Mouse (Mus musculus) kidney, embryonic 15.5 days (tissue): Measurements from ENCODE around the gene Ubl5. TPM values are rescaled to one million over a fixed set of nuclear protein-coding genes. Genes with fewer than 3 reads are reported as not detected.
"Not testable (repeated sequence)": the region's sequence is repeated elsewhere in the genome, so short reads cannot be mapped to it uniquely, and the experiment has no call there.

Experiments
- ATAC-seq: fragments of 200-750 bp; cut with Nextera tagmentation; replicated peaks from 2 replicates; pipeline ENCODE4 v1.8.0; 2017; ENCODE audit warnings: moderate TSS enrichment; ENCODE audit not compliant: low FRiP score
- H3K27ac ChIP-seq: fragments of 300-500 bp; sonication (generic); 2 replicates; pipeline ENCODE4 v1.5.1; 2015; ENCODE audit warnings: mild to moderate bottlenecking, inconsistent platforms
- H3K27me3 ChIP-seq: fragments of 300-500 bp; sonication (generic); 2 replicates; pipeline ENCODE4 v1.6.1; 2015; ENCODE audit warnings: inconsistent platforms
- H3K36me3 ChIP-seq: fragments of 300-500 bp; sonication (generic); 2 replicates; pipeline ENCODE4 v1.6.1; 2015; ENCODE audit warnings: inconsistent platforms
- H3K4me1 ChIP-seq: fragments of 300-500 bp; sonication (generic); 2 replicates; pipeline ENCODE4 v1.6.1; 2015; ENCODE audit warnings: inconsistent platforms
- H3K4me2 ChIP-seq: fragments of 300-500 bp; sonication (generic); 2 replicates; pipeline ENCODE4 v1.6.1; 2015; ENCODE audit warnings: moderate library complexity, mild to moderate bottlenecking, inconsistent platforms
- H3K4me3 ChIP-seq: fragments of 300-500 bp; sonication (generic); replicated peaks from 2 replicates; pipeline ENCODE4 v1.5.1; 2015; ENCODE audit warnings: mild to moderate bottlenecking, inconsistent platforms
- H3K9ac ChIP-seq: fragments of 300-500 bp; sonication (generic); 2 replicates; pipeline ENCODE4 v1.6.1; 2015; ENCODE audit warnings: mild to moderate bottlenecking, inconsistent platforms
- H3K9me3 ChIP-seq: fragments of 300-500 bp; sonication (generic); replicated peaks from 2 replicates; pipeline ENCODE4 v1.6.1; 2016; ENCODE audit warnings: inconsistent platforms
- WGBS: fragments of 180-500 bp; shearing (Covaris S2); methylation state at CpG from one replicate; pipeline ENCODE4 v1.1.7; 2015; ENCODE audit warnings: mixed read lengths; 5-methylcytosine and 5-hydroxymethylcytosine counted together
- polyA plus RNA-seq: library from polyadenylated mRNA; unstranded; fragments of >200 nt; fragmentation: Nextera tagmentation; extraction: Ambion mirVana; gene quantifications from 2 replicates; pipeline ENCODE4 v1.2.1, GENCODE M21; 2015

Ubl5 gene
- 385 and 422 TPM in 2 replicates for polyA plus RNA-seq

DNA sequence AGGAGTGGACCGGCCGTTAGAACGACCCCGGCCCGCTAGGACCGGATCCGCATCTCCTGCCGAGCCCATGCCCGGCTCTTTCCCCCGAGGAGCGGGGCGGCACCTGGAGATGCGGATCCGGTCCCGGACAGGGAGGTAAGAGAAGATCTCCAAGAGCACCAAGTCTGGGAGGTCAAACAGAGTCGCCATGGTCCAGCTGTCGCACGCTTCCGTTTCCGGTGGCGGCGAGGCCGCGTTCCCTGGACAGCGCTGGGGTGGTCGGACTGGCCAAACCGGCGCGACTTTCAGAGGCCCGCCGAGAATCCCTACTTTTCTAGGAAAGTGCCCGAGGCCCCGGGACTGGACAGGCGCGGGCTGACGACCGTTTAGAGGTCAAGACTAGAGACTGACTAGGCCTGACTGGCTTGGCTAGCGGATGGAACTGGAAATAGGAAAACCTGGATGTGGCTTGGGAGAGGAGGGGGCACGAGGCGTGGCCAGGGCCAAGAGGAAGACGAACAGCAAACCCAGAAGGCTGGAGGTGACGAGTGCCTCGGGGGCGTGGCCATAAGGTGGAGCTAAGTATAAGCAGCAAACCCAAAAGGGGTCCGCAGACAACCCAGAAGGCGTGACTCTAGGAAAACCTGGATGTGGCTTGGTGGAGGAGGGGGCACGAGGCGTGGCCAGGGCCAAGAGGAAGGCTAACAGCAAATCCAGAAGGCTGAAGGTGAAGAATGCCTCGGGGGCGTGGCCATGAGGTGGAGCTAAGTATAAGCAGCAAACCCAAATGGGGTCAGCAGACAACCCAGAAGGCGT lies at the start of gene Ubl5:
TSS of gene Ubl5 (plus strand) at position 778 of the 795 bp plus-strand sequence.
- peak within 1 kb of the TSS; percentile 69 for H3K4me3 ChIP-seq
- H3K27ac ChIP-seq = peak within 1 kb of the TSS; percentile 98
- no peaks in the 10 kb centered on the region for H3K9me3 ChIP-seq
- peaks cover 37% of the 10 kb centered on the region for H3K36me3 ChIP-seq
- peaks cover 30% of the 10 kb centered on the region for H3K4me1 ChIP-seq
- H3K4me2 ChIP-seq = peak within 1 kb of the TSS; percentile 96
- H3K9ac ChIP-seq = peak within 1 kb of the TSS; percentile 94
- no peaks in the 10 kb centered on the region for H3K27me3 ChIP-seq
- peak; percentile 94 for ATAC-seq
- under 1% methylated on average over 51 of the region's 51 CpGs for WGBS

- Histone ChIP-seq H3K27ac (no peak overlapping the region), H3K27me3 (no peaks in the 10 kb centered on the region), H3K9me3 (no peaks in the 10 kb centered on the region), H3K4me2 (no peak overlapping the region), H3K4me1 (no peaks in the 10 kb centered on the region; the same call in 1 of the 2 replicates), H3K4me3 (no peak overlapping the region), H3K36me3 (peaks cover 13% of the 10 kb centered on the region), H3K9ac (no peak overlapping the region)
- WGBS = 78% methylated on average over 6 of the region's 6 CpGs
- no peak for ATAC-seq
Measured at GRCm38 (mm10) chr9:20601270-20601669, 41.4 kb upstream of the Ubl5 start.

DNA sequence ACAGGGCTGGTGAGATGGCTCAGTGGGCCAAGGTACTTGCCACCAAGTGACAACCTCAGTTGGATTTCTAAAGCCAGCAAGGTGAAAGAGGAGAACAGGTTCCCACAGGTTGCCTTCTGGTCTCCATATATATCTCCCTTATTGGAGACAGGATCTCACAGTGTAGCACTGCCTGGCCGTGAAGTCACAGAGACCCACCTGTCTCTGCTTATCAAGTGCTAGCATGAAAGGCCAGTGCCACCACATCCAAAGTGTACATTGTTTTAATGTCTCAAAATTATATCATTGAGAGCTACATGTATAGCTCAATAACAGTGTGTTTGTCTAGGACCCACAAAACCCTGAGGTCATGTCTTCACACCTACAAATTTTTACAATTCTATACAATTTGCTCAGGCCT lies 36.4 kb upstream of the Ubl5 start:
- H3K9me3 ChIP-seq = no peaks in the 10 kb centered on the region
- H3K9ac ChIP-seq = no peak overlapping the region
- H3K4me3 ChIP-seq = no peak overlapping the region; the same call in 1 of the 2 replicates
- WGBS = 85% methylated on average over 1 of the region's 1 CpGs
- H3K4me2 ChIP-seq = peak overlapping the region; percentile 81
- H3K27me3 ChIP-seq = no peaks in the 10 kb centered on the region
- ATAC-seq = no peak
- peaks cover 17% of the 10 kb centered on the region for H3K36me3 ChIP-seq
- H3K4me1 ChIP-seq = peaks cover 7% of the 10 kb centered on the region; the same call in 1 of the 2 replicates
- H3K27ac ChIP-seq = no peak overlapping the region

GRCm38 (mm10) chr9:20607100-20607974 lies 35.3 kb upstream of the Ubl5 start:
- Histone ChIP-seq H3K36me3 (peaks cover 17% of the 10 kb centered on the region), H3K4me1 (peaks cover 7% of the 10 kb centered on the region; the same call in 1 of the 2 replicates), H3K4me3 (peak overlapping the region; percentile 83), H3K9me3 (no peaks in the 10 kb centered on the region), H3K27ac (peak overlapping the region; percentile 99), H3K4me2 (peak overlapping the region; percentile 81), H3K27me3 (no peaks in the 10 kb centered on the region), H3K9ac (peak overlapping the region; percentile 87)
- under 1% methylated on average over 57 of the region's 57 CpGs for WGBS
- peak; percentile 91 for ATAC-seq

DNA sequence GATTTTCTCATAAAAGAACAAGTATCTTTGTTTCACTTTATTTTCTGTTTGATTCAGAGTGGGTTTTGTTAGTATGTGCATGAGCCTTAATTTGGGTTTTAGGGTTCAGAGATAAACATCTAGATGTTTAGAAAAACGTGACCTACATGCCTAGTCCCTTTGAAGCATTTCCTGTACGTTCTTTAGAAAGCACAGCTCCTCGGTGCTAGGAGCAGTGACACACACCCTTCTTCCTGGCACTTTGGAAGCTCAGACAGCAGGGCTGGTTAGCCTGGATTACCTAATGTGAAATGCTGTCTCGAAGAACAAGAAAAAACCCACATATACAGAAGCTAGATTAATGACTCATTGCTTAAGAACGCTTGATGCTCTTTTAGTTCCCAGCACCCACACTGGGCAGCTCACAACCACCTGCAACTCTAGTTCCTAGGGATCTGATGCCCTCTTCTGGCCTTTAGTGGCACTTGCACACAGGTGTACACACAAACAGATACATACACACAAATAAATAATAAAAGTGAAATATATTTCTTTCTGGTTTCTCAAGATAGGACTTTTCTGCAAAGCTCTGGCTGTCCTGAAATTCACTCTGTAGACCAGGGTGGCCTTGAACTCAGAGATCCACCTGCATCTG lies 32.7 kb upstream of the Ubl5 start:
- H3K27ac ChIP-seq = no peak overlapping the region
- no peak overlapping the region for H3K4me3 ChIP-seq

DNA sequence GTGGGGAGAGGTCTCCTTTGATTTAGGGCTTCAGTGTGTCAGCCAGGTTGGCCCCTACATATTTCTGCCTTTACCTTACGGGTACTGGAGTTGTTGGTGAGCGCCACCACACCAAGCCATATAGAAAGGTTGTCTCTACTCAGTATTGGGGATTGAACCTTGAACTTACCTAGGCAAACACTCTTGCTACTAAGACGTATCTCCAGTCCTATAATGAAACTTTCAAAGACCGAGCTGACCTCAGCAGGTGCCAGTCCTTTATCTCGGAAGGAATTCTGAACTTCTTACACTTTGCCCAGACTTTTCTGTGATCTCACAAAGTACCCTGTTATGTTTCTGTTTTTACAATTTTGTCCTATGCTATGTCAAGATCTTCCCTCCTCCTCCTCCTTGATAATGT lies 30.7 kb upstream of the Ubl5 start:
- Histone ChIP-seq H3K4me1 (0 out of 2 replicates have a peak, but pooled peaks cover under 1% of the 10 kb centered on the region), H3K9me3 (no peaks in the 10 kb centered on the region), H3K27ac (no peak overlapping the region), H3K36me3 (peaks cover 21% of the 10 kb centered on the region), H3K4me2 (no peak overlapping the region), H3K4me3 (no peak overlapping the region), H3K9ac (no peak overlapping the region), H3K27me3 (no peaks in the 10 kb centered on the region)
- no peak for ATAC-seq
- 75% methylated on average over 5 of the region's 5 CpGs for WGBS

More for the DNA sequence above, 32.7 kb upstream of the Ubl5 start:
- Histone ChIP-seq H3K9me3 (no peaks in the 10 kb centered on the region), H3K9ac (no peak overlapping the region), H3K4me2 (no peak overlapping the region), H3K36me3 (peaks cover 17% of the 10 kb centered on the region), H3K27me3 (no peaks in the 10 kb centered on the region), H3K4me1 (peaks cover 7% of the 10 kb centered on the region; the same call in 1 of the 2 replicates)
- no peak for ATAC-seq
- 85% methylated on average over 5 of the region's 5 CpGs for WGBS

- H3K27ac ChIP-seq = no peak overlapping the region
- WGBS = 87% methylated on average over 2 of the region's 2 CpGs
Measured at GRCm38 (mm10) chr9:20616685-20617084, 26.0 kb upstream of the Ubl5 start.

DNA sequence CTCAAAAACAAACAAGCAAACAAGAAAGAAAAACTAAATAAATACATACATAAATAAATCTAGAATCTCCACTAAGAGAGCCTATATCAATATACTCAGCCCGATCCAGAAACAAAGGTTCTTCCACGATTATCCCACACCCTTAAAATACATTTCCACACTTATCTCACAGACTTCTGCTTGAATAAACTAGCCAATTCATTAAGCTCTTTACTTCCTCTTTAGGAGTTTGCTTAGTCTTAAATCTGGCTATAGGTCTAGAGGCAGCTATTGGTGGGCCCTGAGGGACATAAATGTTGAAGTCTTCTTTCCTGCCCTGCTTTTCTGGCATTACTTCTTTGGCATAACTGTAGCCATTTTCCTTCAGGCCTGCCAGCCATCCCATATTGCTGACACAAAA lies 11.3 kb upstream of the Ubl5 start:
- Histone ChIP-seq H3K27ac (no peak overlapping the region), H3K36me3 (peaks cover 12% of the 10 kb centered on the region; the same call in 1 of the 2 replicates), H3K4me2 (no peak overlapping the region), H3K4me1 (no peaks in the 10 kb centered on the region), H3K4me3 (no peak overlapping the region), H3K9ac (no peak overlapping the region), H3K9me3 (no peaks in the 10 kb centered on the region), H3K27me3 (no peaks in the 10 kb centered on the region)
- no peak for ATAC-seq
- WGBS = 94% methylated on average over 2 of the region's 2 CpGs

More at GRCm38 (mm10) chr9:20616685-20617084, 26.0 kb upstream of the Ubl5 start:
- no peak overlapping the region for H3K4me3 ChIP-seq
- H3K36me3 ChIP-seq = peaks cover 9% of the 10 kb centered on the region; the same call in 1 of the 2 replicates
- H3K9ac ChIP-seq = no peak overlapping the region
- no peaks in the 10 kb centered on the region for H3K27me3 ChIP-seq
- H3K9me3 ChIP-seq = no peaks in the 10 kb centered on the region
- no peaks in the 10 kb centered on the region for H3K4me1 ChIP-seq
- no peak overlapping the region for H3K4me2 ChIP-seq
- no peak for ATAC-seq

DNA sequence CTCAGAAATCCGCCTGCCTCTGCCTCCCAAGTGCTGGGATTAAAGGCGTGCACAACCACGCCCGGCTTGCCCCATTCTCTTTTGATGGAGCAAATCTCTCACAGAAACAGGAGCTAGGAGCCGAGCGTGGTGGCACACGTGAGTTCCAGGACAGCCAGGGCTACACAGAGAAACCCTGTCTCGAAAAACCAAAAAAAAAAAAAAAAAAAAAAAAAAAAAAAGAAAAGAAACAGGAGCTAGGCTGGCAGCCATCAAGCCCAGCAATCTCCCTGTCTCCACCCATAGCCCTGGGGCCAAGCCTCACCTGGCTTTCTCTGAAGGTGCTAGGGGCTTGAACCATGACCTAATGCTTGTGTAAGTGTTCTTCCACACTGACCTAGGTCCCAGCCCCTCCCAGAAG lies 7.0 kb upstream of the Ubl5 start:
- H3K27ac ChIP-seq, H3K4me1 ChIP-seq, H3K9me3 ChIP-seq, H3K4me2 ChIP-seq, H3K4me3 ChIP-seq, H3K9ac ChIP-seq, ATAC-seq, H3K27me3 ChIP-seq: not testable (repeated sequence)
- WGBS = 90% methylated on average over 8 of the region's 8 CpGs
- peaks cover 35% of the 10 kb centered on the region for H3K36me3 ChIP-seq

GRCm38 (mm10) chr9:20636256-20636655 lies 6.4 kb upstream of the Ubl5 start:
- Histone ChIP-seq H3K36me3 (peaks cover 35% of the 10 kb centered on the region), H3K27me3 (no peaks in the 10 kb centered on the region), H3K4me2 (no peak overlapping the region), H3K4me3 (no peak overlapping the region), H3K27ac (no peak overlapping the region), H3K9ac (no peak overlapping the region), H3K4me1 (peaks cover 7% of the 10 kb centered on the region), H3K9me3 (no peaks in the 10 kb centered on the region)
- WGBS = 80% methylated on average over 3 of the region's 3 CpGs
- ATAC-seq = no peak

DNA sequence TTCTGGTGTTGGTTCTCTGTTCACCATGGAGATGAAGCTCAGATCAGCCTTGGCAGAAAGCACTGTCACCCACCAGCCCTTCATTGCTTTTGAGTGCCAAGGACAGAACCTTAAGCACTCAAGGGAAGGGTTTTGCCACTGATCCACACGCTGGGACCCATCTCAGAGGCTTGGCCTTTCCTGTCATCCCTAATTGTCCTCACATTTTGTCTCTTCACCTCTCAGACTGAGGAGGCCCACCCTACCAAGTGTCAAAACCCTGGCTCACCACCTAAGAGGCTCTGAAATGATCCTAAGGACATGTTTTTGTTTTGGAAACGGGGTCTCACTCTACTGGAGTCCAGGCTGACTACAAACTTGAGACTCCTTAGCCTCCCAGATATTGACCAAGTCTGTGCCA lies 5.9 kb upstream of the Ubl5 start:
- no peak overlapping the region for H3K4me2 ChIP-seq
- H3K9ac ChIP-seq = no peak overlapping the region
- H3K4me1 ChIP-seq = peaks cover 12% of the 10 kb centered on the region
- no peaks in the 10 kb centered on the region for H3K27me3 ChIP-seq
- WGBS = 83% methylated on average over 2 of the region's 2 CpGs
- H3K36me3 ChIP-seq = peaks cover 34% of the 10 kb centered on the region
- H3K4me3 ChIP-seq = no peak overlapping the region
- no peak overlapping the region for H3K27ac ChIP-seq
- no peak for ATAC-seq
- H3K9me3 ChIP-seq = no peaks in the 10 kb centered on the region
